Mouse (Mus musculus): Measurements from ENCODE around the gene Adamts7.

Gene Adamts7

GRCm38 (mm10) chr9:90235258-90235882 is 72.5 kb downstream of the Adamts7 start:
- no peak for DNase-seq (ENCODE audit: low spot score)

- DNase-seq (ENCODE audit: low spot score): no peak
Observed at GRCm38 (mm10) chr9:90236817-90237216, 73.9 kb downstream of the Adamts7 start.

GRCm38 (mm10) chr9:90237232-90238062 is 74.6 kb downstream of the Adamts7 start:
- DNase-seq (ENCODE audit: low spot score): no peak

GRCm38 (mm10) chr9:90240560-90240959 is 77.7 kb downstream of the Adamts7 start:
- no peak for DNase-seq (ENCODE audit: low spot score)

- DNase-seq (ENCODE audit: low spot score): no peak
Observed at GRCm38 (mm10) chr9:90241041-90241440, 78.2 kb downstream of the Adamts7 start.

GRCm38 (mm10) chr9:90241618-90242017 is 78.7 kb downstream of the Adamts7 start:
- DNase-seq (ENCODE audit: low spot score): no peak

GRCm38 (mm10) chr9:90242291-90242690 is 79.4 kb downstream of the Adamts7 start:
- DNase-seq (ENCODE audit: low spot score): no peak

- no peak for DNase-seq (ENCODE audit: low spot score)
Observed at GRCm38 (mm10) chr9:90242855-90243254, 80.0 kb downstream of the Adamts7 start.

GRCm38 (mm10) chr9:90244301-90245151 is 81.7 kb downstream of the Adamts7 start:
- no peak for DNase-seq (ENCODE audit: low spot score)

GRCm38 (mm10) chr9:90245206-90245605 is 82.3 kb downstream of the Adamts7 start:
- no peak for DNase-seq (ENCODE audit: low spot score)

GRCm38 (mm10) chr9:90245781-90246180 is 82.9 kb downstream of the Adamts7 start:
- no peak for DNase-seq (ENCODE audit: low spot score)

GRCm38 (mm10) chr9:90247316-90247715 is 84.4 kb downstream of the Adamts7 start:
- no peak for DNase-seq (ENCODE audit: low spot score)

GRCm38 (mm10) chr9:90248326-90248725 is 85.5 kb downstream of the Adamts7 start:
- DNase-seq (ENCODE audit: low spot score): no peak

- no peak for DNase-seq (ENCODE audit: low spot score)
Observed at GRCm38 (mm10) chr9:90249036-90249435, 86.2 kb downstream of the Adamts7 start.

GRCm38 (mm10) chr9:90250141-90250775 is 87.4 kb downstream of the Adamts7 start:
- no peak for DNase-seq (ENCODE audit: low spot score)

GRCm38 (mm10) chr9:90250964-90251750 is 88.3 kb downstream of the Adamts7 start:
- DNase-seq (ENCODE audit: low spot score): no peak

- no peak for DNase-seq (ENCODE audit: low spot score)
Observed at GRCm38 (mm10) chr9:90253181-90253580, 90.3 kb downstream of the Adamts7 start.

- DNase-seq (ENCODE audit: low spot score): no peak
Observed at GRCm38 (mm10) chr9:90255844-90256405, 93.1 kb downstream of the Adamts7 start.

- DNase-seq (ENCODE audit: low spot score): no peak
Observed at GRCm38 (mm10) chr9:90257220-90257619, 94.4 kb downstream of the Adamts7 start.
